Mouse (Mus musculus) liver, embryonic 15.5 days (tissue): ENCODE results near the gene Bola1. TPM values are rescaled to one million over a fixed set of nuclear protein-coding genes. Genes with fewer than 3 reads are reported as not detected.
A peak's percentile ranks its signal among the peaks of the same experiment; 100 is the strongest.
"Not testable (repeated sequence)": the region's sequence is repeated elsewhere in the genome, so short reads cannot be mapped to it uniquely, and the experiment has no call there.

Experiments used
- ATAC-seq: fragments of 200-750 bp; cut with Nextera tagmentation; 2 replicates; pipeline ENCODE4 v1.8.0; 2017; ENCODE audit warnings: moderate number of reproducible peaks, mild to moderate bottlenecking, moderate library complexity; ENCODE audit not compliant: insufficient read depth
- H3K27ac ChIP-seq: fragments of 300-500 bp; sonication (generic); replicated peaks from 2 replicates; pipeline ENCODE4 v1.5.1; 2015; ENCODE audit warnings: mild to moderate bottlenecking, inconsistent platforms
- H3K27me3 ChIP-seq: fragments of 300-500 bp; sonication (generic); 2 replicates; pipeline ENCODE4 v1.6.1; 2015; ENCODE audit warnings: mild to moderate bottlenecking, inconsistent platforms
- H3K36me3 ChIP-seq: fragments of 300-500 bp; sonication (generic); replicated peaks from 2 replicates; pipeline ENCODE4 v1.6.1; 2015; ENCODE audit warnings: moderate library complexity, mild to moderate bottlenecking, inconsistent platforms
- H3K4me1 ChIP-seq: fragments of 300-500 bp; sonication (generic); replicated peaks from 2 replicates; pipeline ENCODE4 v1.6.1; 2015; ENCODE audit warnings: inconsistent platforms
- H3K4me2 ChIP-seq: fragments of 300-500 bp; sonication (generic); 2 replicates; pipeline ENCODE4 v1.6.1; 2015; ENCODE audit warnings: moderate library complexity, mild to moderate bottlenecking, inconsistent platforms
- H3K4me3 ChIP-seq: fragments of 300-500 bp; sonication (generic); replicated peaks from 2 replicates; pipeline ENCODE4 v1.5.1; 2015; ENCODE audit warnings: mild to moderate bottlenecking, inconsistent platforms
- H3K9ac ChIP-seq: fragments of 300-500 bp; sonication (generic); 2 replicates; pipeline ENCODE4 v1.6.1; 2015; ENCODE audit warnings: moderate library complexity, mild to moderate bottlenecking, inconsistent platforms
- H3K9me3 ChIP-seq: fragments of 300-500 bp; sonication (generic); replicated peaks from 2 replicates; pipeline ENCODE4 v1.6.1; 2016; ENCODE audit warnings: inconsistent platforms
- WGBS: fragments of 180-500 bp; shearing (Covaris S2); methylation state at CpG from one replicate; pipeline ENCODE4 v1.1.7; 2015; ENCODE audit warnings: mixed read lengths; ENCODE audit not compliant: insufficient replicate concordance; 5-methylcytosine and 5-hydroxymethylcytosine counted together
- polyA plus RNA-seq: library from polyadenylated mRNA; unstranded; fragments of >200 nt; fragmentation: Nextera tagmentation; extraction: Ambion mirVana; gene quantifications from 2 replicates; pipeline ENCODE4 v1.2.1, GENCODE M21; 2015

Bola1 gene
- polyA plus RNA-seq, 1 experiment from 2014 or later = 34.6 TPM

GRCm38 (mm10) chr3:96246427-96246856 is 26.9 kb upstream of the Bola1 start, which contains the start of gene Hist2h3c1:
Gene Hist2h3c1, plus strand, starts transcription at chr3:96246685.
- H3K27ac ChIP-seq = peak within 1 kb of the TSS; percentile 96
- 0% methylated on average over 11 of the region's 47 CpGs for WGBS
- H3K27me3 ChIP-seq, H3K9me3 ChIP-seq, H3K36me3 ChIP-seq: not testable (repeated sequence)
- H3K4me2 ChIP-seq = peak within 1 kb of the TSS; percentile 62
- peak; percentile 82 for ATAC-seq
- peaks cover 64% of the 10 kb centered on the region for H3K4me1 ChIP-seq
- H3K4me3 ChIP-seq = peak within 1 kb of the TSS; percentile 63
- H3K9ac ChIP-seq = peak within 1 kb of the TSS; percentile 69

- Histone ChIP-seq H3K27ac (peak overlapping the region; percentile 90), H3K4me1 (peaks cover 64% of the 10 kb centered on the region), H3K4me3 (peak overlapping the region; percentile 44)
- H3K27me3 ChIP-seq, H3K9me3 ChIP-seq, H3K36me3 ChIP-seq, H3K4me2 ChIP-seq, H3K9ac ChIP-seq: not testable (repeated sequence)
- under 1% methylated on average over 11 of the region's 21 CpGs for WGBS
- ATAC-seq = peak; percentile 56
Observed at GRCm38 (mm10) chr3:96246018-96246417, 26.5 kb upstream of the Bola1 start.

GRCm38 (mm10) chr3:96245003-96245886 is 25.7 kb upstream of the Bola1 start, which contains the start of gene Hist2h2aa1:
Gene Hist2h2aa1, plus strand, starts transcription at chr3:96245497.
- Histone ChIP-seq H3K27ac (peak within 1 kb of the TSS; percentile 98), H3K4me1 (peaks cover 60% of the 10 kb centered on the region), H3K4me2 (peak within 1 kb of the TSS; percentile 80), H3K4me3 (peak within 1 kb of the TSS; percentile 63), H3K9ac (peak within 1 kb of the TSS; percentile 90)
- H3K9me3 ChIP-seq, H3K36me3 ChIP-seq, H3K27me3 ChIP-seq: not testable (repeated sequence)
- under 1% methylated on average over 45 of the region's 88 CpGs for WGBS
- peak; percentile 65 for ATAC-seq

GRCm38 (mm10) chr3:96243921-96244572 is 24.5 kb upstream of the Bola1 start:
- H3K4me3 ChIP-seq = peak overlapping the region; percentile 63
- WGBS = 55% methylated on average over 7 of the region's 7 CpGs
- H3K4me1 ChIP-seq = peaks cover 48% of the 10 kb centered on the region

GRCm38 (mm10) chr3:96240799-96241197 is 21.3 kb upstream of the Bola1 start:
- H3K4me1 ChIP-seq = peaks cover 57% of the 10 kb centered on the region

More at GRCm38 (mm10) chr3:96243921-96244572, 24.5 kb upstream of the Bola1 start:
- Histone ChIP-seq H3K36me3 (no peaks in the 10 kb centered on the region), H3K4me2 (peak overlapping the region; percentile 80), H3K27ac (peak overlapping the region; percentile 98), H3K27me3 (no peaks in the 10 kb centered on the region), H3K9me3 (no peaks in the 10 kb centered on the region), H3K9ac (peak overlapping the region; percentile 90)
- no peak for ATAC-seq

GRCm38 (mm10) chr3:96239949-96240798 is 20.7 kb upstream of the Bola1 start, which contains the start of gene Hist2h2aa2:
Gene Hist2h2aa2, minus strand, starts transcription at chr3:96240276.
- peak; percentile 61 for ATAC-seq
- WGBS = 2% methylated on average over 44 of the region's 85 CpGs
- Histone ChIP-seq H3K9ac (peak within 1 kb of the TSS; percentile 52), H3K4me3 (peak within 1 kb of the TSS; percentile 47), H3K4me2 (peak within 1 kb of the TSS; percentile 64), H3K4me1 (peaks cover 63% of the 10 kb centered on the region), H3K27ac (peak within 1 kb of the TSS; percentile 98)
- not testable (repeated sequence) for H3K27me3 ChIP-seq, H3K9me3 ChIP-seq, H3K36me3 ChIP-seq

More at GRCm38 (mm10) chr3:96240799-96241197, 21.3 kb upstream of the Bola1 start:
- ATAC-seq = no peak
- H3K4me2 ChIP-seq = peak overlapping the region; percentile 64
- H3K27ac ChIP-seq = peak overlapping the region; percentile 98
- 79% methylated on average over 9 of the region's 9 CpGs for WGBS
- H3K36me3 ChIP-seq = no peaks in the 10 kb centered on the region
- H3K4me3 ChIP-seq = peak overlapping the region; percentile 38
- no peaks in the 10 kb centered on the region for H3K27me3 ChIP-seq
- H3K9me3 ChIP-seq = no peaks in the 10 kb centered on the region
- H3K9ac ChIP-seq = peak overlapping the region; percentile 52

GRCm38 (mm10) chr3:96238954-96239793 is 19.7 kb upstream of the Bola1 start, which contains the start of gene Hist2h3c2:
Gene Hist2h3c2, minus strand, starts transcription at chr3:96239127.
- H3K9me3 ChIP-seq, H3K27me3 ChIP-seq, H3K36me3 ChIP-seq: not testable (repeated sequence)
- peaks cover 58% of the 10 kb centered on the region for H3K4me1 ChIP-seq
- 0% methylated on average over 27 of the region's 68 CpGs for WGBS
- peak within 1 kb of the TSS; percentile 65 for H3K4me3 ChIP-seq
- H3K27ac ChIP-seq = peak within 1 kb of the TSS; percentile 95
- H3K4me2 ChIP-seq = peak within 1 kb of the TSS; percentile 75
- peak; percentile 81 for ATAC-seq
- H3K9ac ChIP-seq = peak within 1 kb of the TSS; percentile 77

- H3K9me3 ChIP-seq = no peaks in the 10 kb centered on the region
- ATAC-seq = no peak
- WGBS = under 1% methylated on average over 12 of the region's 12 CpGs
- peak overlapping the region; percentile 95 for H3K27ac ChIP-seq
- peak overlapping the region; percentile 65 for H3K4me3 ChIP-seq
- no peaks in the 10 kb centered on the region for H3K36me3 ChIP-seq
- no peaks in the 10 kb centered on the region for H3K27me3 ChIP-seq
- H3K4me2 ChIP-seq = peak overlapping the region; percentile 75
- peak overlapping the region; percentile 77 for H3K9ac ChIP-seq
- H3K4me1 ChIP-seq = peaks cover 47% of the 10 kb centered on the region
Observed at GRCm38 (mm10) chr3:96237904-96238511, 18.5 kb upstream of the Bola1 start.

- peak overlapping the region; percentile 77 for H3K9ac ChIP-seq
- 22% methylated on average over 7 of the region's 7 CpGs for WGBS
Observed at GRCm38 (mm10) chr3:96237335-96237903, 17.9 kb upstream of the Bola1 start.

More at GRCm38 (mm10) chr3:96237335-96237903, 17.9 kb upstream of the Bola1 start:
- H3K4me1 ChIP-seq = peaks cover 42% of the 10 kb centered on the region
- peak overlapping the region; percentile 75 for H3K4me2 ChIP-seq
- no peaks in the 10 kb centered on the region for H3K9me3 ChIP-seq
- ATAC-seq = no peak
- no peaks in the 10 kb centered on the region for H3K36me3 ChIP-seq
- H3K4me3 ChIP-seq = peak overlapping the region; percentile 65
- H3K27me3 ChIP-seq = no peaks in the 10 kb centered on the region
- H3K27ac ChIP-seq = peak overlapping the region; percentile 95
